Mouse (Mus musculus): ENCODE measurements around the gene Cnot11.

The Cnot11 gene

DNA sequence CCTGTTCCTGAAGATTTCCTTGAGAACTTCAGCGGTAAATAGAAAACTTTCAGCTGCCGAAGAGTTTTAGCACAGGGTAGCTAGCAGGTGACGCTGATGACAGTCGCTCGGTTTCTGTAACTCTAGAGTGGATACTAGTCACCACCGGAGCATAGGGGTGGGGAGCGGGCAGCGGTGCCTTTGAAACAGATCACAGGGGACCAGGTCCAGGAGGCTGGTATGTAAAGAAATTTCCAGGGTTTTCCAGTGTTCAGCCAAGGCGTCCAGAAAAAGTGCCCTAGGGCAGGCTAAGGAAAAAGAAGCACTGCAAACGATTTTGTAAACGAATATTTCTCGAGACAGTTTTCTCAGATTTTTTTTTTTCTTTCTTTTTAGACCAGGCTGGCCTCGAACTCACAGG is at the start of gene Cnot11:
Gene Cnot11, plus strand, starts transcription at position 162 of the 400 bp plus-strand sequence.
- no peak for DNase-seq (ENCODE audit: low read depth, low spot score)

- no peak for DNase-seq (ENCODE audit: low read depth, low spot score)
Measured at GRCm38 (mm10) chr1:39487370-39487769, 47.4 kb upstream of the Cnot11 start.

DNA sequence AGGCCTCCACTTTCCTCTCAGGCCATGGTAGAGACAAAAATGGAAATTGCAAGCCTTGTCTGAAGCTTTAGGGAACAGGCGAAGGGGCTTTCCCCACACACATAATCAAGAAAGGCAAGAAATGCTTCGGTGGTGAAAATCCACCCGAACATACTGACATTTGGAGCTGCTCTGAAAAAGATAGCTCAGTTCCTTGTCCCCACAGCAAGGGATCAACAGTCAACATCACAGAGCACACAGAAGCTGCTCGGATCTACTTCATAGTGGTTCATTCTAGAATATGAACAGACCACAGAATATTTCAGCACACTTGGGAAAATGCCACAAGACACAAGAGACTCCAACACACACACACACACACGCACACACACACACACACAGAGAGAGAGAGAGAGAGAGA is 41.6 kb upstream of the Cnot11 start:
- no peak for DNase-seq (ENCODE audit: low read depth, low spot score)

- no peak for DNase-seq (ENCODE audit: low read depth, low spot score)
Measured at GRCm38 (mm10) chr1:39493664-39494063, 41.1 kb upstream of the Cnot11 start.

DNA sequence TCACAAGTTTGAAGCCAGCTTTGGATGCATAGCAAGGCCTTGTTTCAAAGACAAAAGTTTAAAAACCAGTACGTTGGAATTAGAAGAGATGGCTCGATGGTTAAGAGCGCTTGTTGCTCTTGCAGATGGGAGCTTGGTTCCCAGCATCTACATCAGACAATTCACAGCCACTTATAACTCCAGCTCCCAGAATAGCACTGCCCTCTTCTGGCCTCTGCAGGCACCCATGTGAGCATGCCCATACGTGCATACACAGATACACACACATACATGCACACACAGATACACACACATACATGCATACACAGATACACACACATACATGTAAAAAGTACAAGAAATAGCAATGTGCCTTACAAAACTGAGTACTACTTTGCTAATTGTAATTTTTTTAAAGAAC is 37.8 kb upstream of the Cnot11 start:
- DNase-seq (ENCODE audit: low read depth, low spot score): no peak

- DNase-seq (ENCODE audit: low read depth, low spot score): peak; percentile 66
Measured at GRCm38 (mm10) chr1:39497748-39498147, 37.0 kb upstream of the Cnot11 start.

- no peak for DNase-seq (ENCODE audit: low read depth, low spot score)
Measured at GRCm38 (mm10) chr1:39499485-39499941, 35.3 kb upstream of the Cnot11 start.

DNA sequence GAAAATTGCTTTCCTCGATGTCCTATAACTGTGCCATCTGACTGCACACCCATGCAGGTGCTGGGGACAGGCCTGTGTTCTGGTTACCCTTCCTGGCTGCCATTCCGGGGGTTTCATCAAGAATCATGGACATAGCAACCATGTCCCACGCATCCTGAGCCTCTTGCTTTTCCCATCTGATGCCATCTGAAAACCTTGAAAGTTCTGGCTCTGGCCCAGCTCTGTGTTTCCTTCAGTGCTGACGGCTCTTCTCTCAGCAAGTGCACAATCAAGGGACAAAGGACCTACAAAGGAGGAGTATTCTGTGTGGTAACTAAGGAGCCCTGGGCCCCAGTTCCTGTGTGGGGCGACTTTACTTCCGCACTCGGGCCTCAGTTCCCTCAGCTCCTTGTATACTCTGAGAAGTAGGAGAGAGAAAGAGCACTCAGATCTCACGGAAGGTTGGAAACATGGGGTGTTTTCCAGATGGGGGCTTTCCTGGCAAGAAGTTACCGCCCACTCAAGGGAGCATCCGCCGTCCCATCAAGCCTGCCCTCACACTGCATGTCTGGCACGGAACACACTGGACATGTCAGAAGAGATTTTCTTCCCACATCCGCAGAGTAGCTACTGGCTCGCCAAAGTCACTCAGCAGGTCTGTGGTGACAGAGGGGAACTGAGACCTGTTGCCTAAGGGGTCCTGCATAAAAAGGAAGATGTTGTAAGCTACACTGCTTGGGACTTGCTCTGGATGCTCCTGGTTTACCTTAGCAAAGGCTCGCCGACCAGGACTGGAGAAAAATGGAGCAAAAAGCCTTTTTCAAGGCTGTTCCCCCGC is 31.8 kb upstream of the Cnot11 start:
- no peak for DNase-seq (ENCODE audit: low read depth, low spot score)

DNA sequence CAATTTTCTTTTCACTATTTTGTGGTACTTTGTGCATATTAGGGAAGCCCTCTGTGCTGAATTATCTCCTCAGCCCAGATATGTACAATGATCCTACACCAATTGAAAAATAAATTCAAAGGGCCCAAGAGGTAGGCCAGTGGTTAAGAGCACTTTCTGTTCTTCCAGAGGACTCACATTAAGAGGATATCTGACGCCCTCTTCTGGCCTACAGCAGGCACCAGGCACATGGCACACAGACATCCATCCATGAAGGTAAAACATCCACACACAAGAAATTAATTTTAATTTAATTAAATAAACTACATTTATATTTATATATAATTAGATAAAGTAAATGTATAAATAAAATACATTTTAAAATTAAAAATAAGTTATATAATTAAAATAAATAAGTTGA is 30.5 kb upstream of the Cnot11 start:
- peak; percentile 66 for DNase-seq (ENCODE audit: low read depth, low spot score)

- DNase-seq (ENCODE audit: low read depth, low spot score): peak; percentile 60
Measured at GRCm38 (mm10) chr1:39505600-39505999, 29.2 kb upstream of the Cnot11 start.

- no peak for DNase-seq (ENCODE audit: low read depth, low spot score)
Measured at GRCm38 (mm10) chr1:39511775-39512174, 23.0 kb upstream of the Cnot11 start.

DNA sequence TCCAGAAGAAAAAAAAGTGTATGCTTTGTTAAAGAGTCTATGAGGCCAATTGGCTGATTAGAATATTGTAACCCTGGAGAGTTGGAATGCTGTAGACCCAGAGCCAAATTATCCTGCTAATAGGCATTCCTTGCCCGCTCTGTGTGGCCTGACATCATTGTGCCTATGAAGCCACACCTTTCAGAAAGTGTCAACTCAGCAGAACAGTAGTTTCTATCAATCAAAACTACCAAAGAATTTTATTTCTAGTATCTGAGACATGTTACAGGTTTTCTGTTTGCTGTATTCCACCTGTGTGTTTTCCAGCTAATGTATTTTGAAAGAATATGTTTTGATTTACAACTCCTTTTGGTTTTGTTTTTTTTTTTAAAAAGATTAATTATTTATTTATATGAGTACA is 22.6 kb upstream of the Cnot11 start:
- no peak for DNase-seq (ENCODE audit: low read depth, low spot score)

DNA sequence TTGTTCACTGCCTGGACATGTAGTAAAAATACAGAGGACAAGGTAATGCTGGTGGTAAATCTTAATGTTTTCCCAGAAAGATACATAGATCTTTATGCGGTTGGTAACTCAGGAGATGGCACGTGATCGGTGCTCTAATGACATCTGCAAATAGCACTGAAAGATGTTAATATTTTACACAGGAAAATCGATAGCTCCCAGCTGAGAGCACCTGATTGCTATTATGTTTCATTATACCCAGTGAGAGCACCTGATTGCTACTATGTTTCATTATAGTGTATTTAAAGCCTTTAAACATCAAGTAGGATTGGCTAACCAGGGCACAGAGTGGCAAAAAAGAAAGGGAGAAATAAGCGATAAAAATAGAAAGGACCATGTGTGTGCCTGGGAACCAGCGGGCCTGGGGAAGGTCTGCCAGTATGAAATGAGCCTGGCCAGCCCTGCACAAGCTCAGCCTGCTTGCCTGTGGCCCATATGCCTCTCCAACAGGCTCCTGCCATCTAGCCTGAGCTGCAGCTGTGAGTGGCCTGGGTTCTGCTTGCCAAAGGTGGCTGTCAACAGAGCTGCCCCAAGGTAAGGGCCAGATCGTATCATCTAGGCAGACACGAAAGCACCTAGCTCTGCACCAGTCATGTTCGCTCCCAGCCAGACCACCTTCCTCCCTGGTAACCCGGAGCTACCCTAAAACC is 19.3 kb upstream of the Cnot11 start:
- no peak for DNase-seq (ENCODE audit: low read depth, low spot score)

DNA sequence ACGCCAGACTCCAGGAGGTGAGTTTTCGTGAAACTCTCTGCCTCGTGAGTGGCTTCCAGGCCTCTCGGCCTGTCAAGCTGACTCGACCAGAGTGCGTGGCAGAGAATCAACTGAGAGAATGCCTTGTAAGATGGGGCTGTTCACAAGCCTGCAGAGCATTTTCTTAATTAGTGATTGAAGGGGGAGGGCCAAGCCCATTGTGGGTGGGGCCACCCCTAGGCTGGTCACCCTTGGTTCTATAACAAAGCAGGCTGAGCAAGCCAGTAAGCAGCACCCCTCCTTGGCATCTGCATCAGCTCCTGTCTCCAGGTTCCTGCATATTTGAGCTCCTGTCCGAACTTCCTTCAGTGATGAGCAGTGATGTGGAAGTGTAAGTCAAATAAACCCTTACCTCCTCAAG is 13.5 kb upstream of the Cnot11 start:
- peak; percentile 88 for DNase-seq (ENCODE audit: low read depth, low spot score)

GRCm38 (mm10) chr1:39522519-39522918 is 12.3 kb upstream of the Cnot11 start:
- DNase-seq (ENCODE audit: low read depth, low spot score): peak; percentile 61

DNA sequence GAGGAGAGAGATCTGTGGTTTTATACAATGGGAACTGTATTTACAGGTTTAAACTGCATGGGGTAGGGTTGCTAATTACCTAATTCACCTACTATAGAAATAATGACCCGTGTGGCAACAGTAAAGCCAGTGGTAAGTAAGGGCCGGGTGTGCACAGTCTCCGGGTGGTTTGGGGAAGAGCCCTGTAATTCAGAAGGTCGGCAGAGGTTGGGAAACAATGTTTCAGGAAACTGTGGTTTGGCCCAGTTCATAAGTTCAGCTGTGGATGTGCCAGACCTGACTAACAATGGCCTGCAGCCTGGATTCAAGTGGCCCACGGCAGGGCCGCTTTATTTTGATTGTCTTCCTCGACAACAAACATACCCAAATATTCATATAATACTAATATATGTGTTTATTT is 9.0 kb upstream of the Cnot11 start:
- DNase-seq (ENCODE audit: low read depth, low spot score): no peak

GRCm38 (mm10) chr1:39526371-39527167 is 8.2 kb upstream of the Cnot11 start:
- no peak for DNase-seq (ENCODE audit: low read depth, low spot score)

DNA sequence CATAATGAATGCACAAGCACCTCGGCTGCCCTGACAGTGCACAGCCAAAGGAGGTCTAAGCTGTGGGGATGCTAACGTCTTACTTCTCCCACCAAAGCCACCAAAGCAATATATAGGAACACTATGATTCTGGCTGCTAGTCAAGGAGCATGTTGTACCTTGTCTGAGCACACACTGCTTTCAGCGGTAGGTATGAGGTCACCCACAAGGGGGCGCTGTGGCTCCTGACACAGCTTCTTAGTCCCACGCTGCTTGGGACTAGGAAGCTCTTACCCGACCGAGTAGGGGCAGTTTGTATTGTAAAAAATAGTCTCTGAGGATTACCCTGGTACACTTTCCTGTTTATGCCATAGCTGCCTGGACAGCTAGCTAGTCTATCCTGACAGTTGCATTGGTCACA is 7.4 kb upstream of the Cnot11 start:
- peak; percentile 96 for DNase-seq (ENCODE audit: low read depth, low spot score)

DNA sequence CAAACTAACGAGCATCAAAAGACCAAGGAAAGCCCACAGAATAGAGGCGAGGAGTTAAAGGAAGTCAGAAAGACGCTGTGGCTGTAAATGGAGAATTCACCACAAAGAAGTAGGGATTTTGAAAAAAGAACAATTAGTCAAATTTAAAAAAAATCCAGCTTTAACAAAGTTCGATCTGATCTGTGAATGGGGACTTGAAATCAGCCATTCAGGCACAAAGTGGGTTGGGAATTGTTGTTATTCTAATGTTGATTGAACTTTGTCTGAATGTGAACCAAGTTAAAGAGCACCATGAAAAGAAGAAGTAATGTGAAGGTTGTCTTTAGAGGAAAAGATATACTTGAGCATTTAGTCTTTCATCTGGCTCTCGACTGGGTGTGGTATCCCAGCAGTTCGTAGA is 6.5 kb upstream of the Cnot11 start:
- DNase-seq (ENCODE audit: low read depth, low spot score): peak; percentile 89

- DNase-seq (ENCODE audit: low read depth, low spot score): peak; percentile 91
Measured at GRCm38 (mm10) chr1:39530258-39530943, 4.4 kb upstream of the Cnot11 start.

- peak; percentile 59 for DNase-seq (ENCODE audit: low read depth, low spot score)
Measured at GRCm38 (mm10) chr1:39531036-39531435, 3.8 kb upstream of the Cnot11 start.

- peak; percentile 80 for DNase-seq (ENCODE audit: low read depth, low spot score)
Measured at GRCm38 (mm10) chr1:39533917-39534316, 875 bp upstream of the Cnot11 start.

Measured in ZHBTc4 (cell line).